ENCODE assay signal across 20 mouse cellular contexts in genomic region chr7:72150799-72151708, GRCm38 (mm10).
DNase-seq lines count a peak whose midpoint lies in the region; ATAC-seq and TF ChIP-seq lines count a peak whose summit lies in the region.
"Had no signal": no experiment of that assay in that cellular context is flagged by ENCODE, and none has a peak within 500 bp of the region (broad histone marks: within the 10 kb centered on the region; RNA-seq: fewer than 3 reads in every experiment).

No protein-coding gene starts in this region.

- ATAC-seq in kidney, embryonic 16.5 days (ENCODE audit: low FRiP score, low TSS enrichment): peak; percentile 85
- ATAC-seq in forebrain, postnatal 0 days: peak; percentile 51; the same call in 1 of the 2 replicates
- ATAC-seq: hindbrain, embryonic 16.5 days; intestine, postnatal 0 days; liver, embryonic 12.5 days had no signal

- no peak overlapping the region for H3K27ac ChIP-seq in kidney, embryonic 16.5 days (ENCODE audit: low read length)
- no peak overlapping the region for H3K27ac ChIP-seq in forebrain, postnatal 0 days (ENCODE audit: low read depth, low read length)
- H3K27ac ChIP-seq: embryonic facial prominence, embryonic 15.5 days; liver, embryonic 12.5 days had no signal

- intact Hi-C loops in left cerebral cortex, postnatal 36 days (cut with DNase I): no loop called here

- H3K27me3 ChIP-seq in kidney, embryonic 16.5 days (ENCODE audit: insufficient read depth, low read length): no peaks in the 10 kb centered on the region
- no peaks in the 10 kb centered on the region for H3K27me3 ChIP-seq in forebrain, postnatal 0 days (ENCODE audit: insufficient read depth, low read length)
- H3K27me3 ChIP-seq: embryonic facial prominence, embryonic 15.5 days; liver, embryonic 12.5 days had no signal

- H3K4me3 ChIP-seq in kidney, embryonic 16.5 days (ENCODE audit: low read length): no peak overlapping the region
- no peak overlapping the region for H3K4me3 ChIP-seq in forebrain, postnatal 0 days (ENCODE audit: low read depth, low read length)
- H3K4me3 ChIP-seq: embryonic facial prominence, embryonic 15.5 days; liver, embryonic 12.5 days had no signal

- no peaks in the 10 kb centered on the region for H3K36me3 ChIP-seq in kidney, embryonic 16.5 days (ENCODE audit: insufficient read depth, low read length)
- no peaks in the 10 kb centered on the region for H3K36me3 ChIP-seq in forebrain, postnatal 0 days (ENCODE audit: insufficient read depth)
- H3K36me3 ChIP-seq: embryonic facial prominence, embryonic 15.5 days; liver, embryonic 12.5 days had no signal

- H3K4me2 ChIP-seq in kidney, embryonic 16.5 days (replicated peaks; ENCODE audit: low read depth, low read length): no peak overlapping the region
- H3K4me2 ChIP-seq in forebrain, postnatal 0 days (ENCODE audit: low read depth): no peak overlapping the region
- H3K4me2 ChIP-seq: embryonic facial prominence, embryonic 15.5 days; liver, embryonic 12.5 days; lung, embryonic 14.5 days had no signal

- 24% methylated on average over 7 of the region's 7 CpGs for WGBS in kidney, embryonic 16.5 days
- WGBS in forebrain, postnatal 0 days: 22% methylated on average over 7 of the region's 7 CpGs

- TF ChIP-seq CTCF in forebrain, postnatal 0 days (IDR thresholded peaks at IDR 0.05; ENCODE audit: low read depth): no peak

- no peak overlapping the region for H3K9ac ChIP-seq in kidney, embryonic 16.5 days (replicated peaks; ENCODE audit: low read length)
- no peak overlapping the region for H3K9ac ChIP-seq in forebrain, postnatal 0 days
- H3K9ac ChIP-seq: embryonic facial prominence, embryonic 15.5 days; liver, embryonic 12.5 days; lung, embryonic 14.5 days had no signal

- no peaks in the 10 kb centered on the region for H3K9me3 ChIP-seq in kidney, embryonic 16.5 days (ENCODE audit: low read length)
- no peaks in the 10 kb centered on the region for H3K9me3 ChIP-seq in forebrain, postnatal 0 days (ENCODE audit: low read length)
- H3K9me3 ChIP-seq: embryonic facial prominence, embryonic 15.5 days; liver, embryonic 12.5 days had no signal

- peak; percentile 31 for DNase-seq in embryo, embryonic 10 days (ENCODE audit: low spot score)
- DNase-seq in embryo, embryonic 9.5 days (ENCODE audit: extremely low spot score): no peak
- no peak for DNase-seq in kidney, postnatal 14 days
- DNase-seq in forebrain, postnatal 0 days: no peak
- no peak for DNase-seq in left cerebral cortex, postnatal 36 days (ENCODE audit: low spot score in 2 of 2)
- no peak for DNase-seq in B cell, adult 2 months
- no peak for DNase-seq in frontal cortex, postnatal 36 days (ENCODE audit: low spot score in 2 of 2)
- DNase-seq: adrenal gland, adult 2 months; cerebellum, adult 11 months; cerebellum, postnatal 14 days; gastrocnemius, postnatal 25 days; heart, postnatal 10 days; lung, embryonic 14.5 days; midbrain, embryonic 14.5 days; right cerebral cortex, adult 18-20 months had no signal

- peaks cover 15% of the 10 kb centered on the region for H3K4me1 ChIP-seq in kidney, embryonic 16.5 days (ENCODE audit: insufficient read depth, low read length)
- H3K4me1 ChIP-seq in forebrain, postnatal 0 days (ENCODE audit: insufficient read depth): no peaks in the 10 kb centered on the region
- H3K4me1 ChIP-seq: embryonic facial prominence, embryonic 15.5 days; liver, embryonic 12.5 days had no signal
